Mouse (Mus musculus): ENCODE measurements around the gene Sumo1.

The Sumo1 gene

DNA sequence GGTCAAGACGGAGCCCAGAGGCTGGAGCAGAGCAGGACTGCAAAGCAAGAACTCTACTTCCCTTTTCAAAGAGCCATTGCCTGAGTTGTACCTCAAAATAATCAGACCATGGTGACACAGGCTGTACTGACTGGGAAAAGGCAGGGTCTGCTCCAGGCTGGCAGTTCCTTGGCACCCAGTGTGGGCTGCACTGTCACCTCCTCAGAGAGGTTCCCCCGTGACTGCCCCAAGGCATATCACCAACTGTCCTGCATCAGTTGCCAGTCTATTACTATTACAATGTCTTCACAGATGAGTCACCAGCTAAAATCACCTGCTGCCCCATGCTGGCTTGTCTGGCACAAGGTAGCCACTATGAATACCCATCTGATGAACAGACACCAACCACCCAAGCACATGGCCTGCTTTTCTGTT is 77.0 kb downstream of the Sumo1 start:
- DNase-seq (ENCODE audit: low spot score), result no peak

GRCm38 (mm10) chr1:59592876-59593275 is 77.8 kb downstream of the Sumo1 start:
- DNase-seq (ENCODE audit: low spot score), result no peak

GRCm38 (mm10) chr1:59592359-59592758 is 78.3 kb downstream of the Sumo1 start:
- DNase-seq (ENCODE audit: low spot score), result no peak

- DNase-seq (ENCODE audit: low spot score), result no peak
Observed at GRCm38 (mm10) chr1:59589271-59589670, 81.4 kb downstream of the Sumo1 start.

DNA sequence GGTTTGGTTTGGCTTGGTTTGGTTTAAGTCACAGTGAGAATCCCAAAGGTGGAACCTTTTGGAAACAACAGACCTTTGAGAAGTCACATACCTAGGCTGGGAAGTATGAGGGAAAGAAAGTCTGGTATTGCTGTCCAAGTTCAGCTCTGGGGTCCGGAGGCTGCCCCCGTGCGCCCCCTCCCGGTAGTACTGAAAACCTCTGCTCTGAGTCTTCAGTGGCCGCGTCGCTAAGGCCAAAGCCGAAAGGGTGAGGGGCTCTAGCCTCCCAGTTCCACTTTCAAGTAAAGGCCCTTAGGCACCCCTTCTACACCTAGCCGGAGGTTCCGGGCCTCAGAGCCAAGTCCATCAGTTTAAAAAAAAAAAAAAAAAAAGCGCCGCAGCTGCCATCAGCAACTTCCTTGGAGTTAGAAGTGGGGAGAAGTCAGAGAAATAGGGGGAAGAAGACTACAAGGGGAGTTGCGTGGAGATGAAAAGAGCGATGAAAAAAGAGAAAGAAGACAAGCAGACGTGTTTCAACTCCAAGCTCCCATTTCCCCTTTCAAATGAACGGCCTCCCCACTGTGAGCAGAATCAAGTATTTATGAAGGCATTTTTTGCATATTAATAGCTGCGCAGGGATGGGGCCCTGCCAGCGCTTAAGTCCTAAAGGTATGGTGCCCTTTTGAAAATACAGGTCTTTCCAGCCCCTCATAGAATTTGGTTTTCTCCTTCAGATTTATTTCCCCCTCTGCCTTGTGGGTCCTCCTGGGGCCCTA is 85.8 kb downstream of the Sumo1 start:
- peak; percentile 48 for DNase-seq (ENCODE audit: low spot score)

- no peak for DNase-seq (ENCODE audit: low spot score)
Observed at GRCm38 (mm10) chr1:59580880-59581279, 89.8 kb downstream of the Sumo1 start.

DNA sequence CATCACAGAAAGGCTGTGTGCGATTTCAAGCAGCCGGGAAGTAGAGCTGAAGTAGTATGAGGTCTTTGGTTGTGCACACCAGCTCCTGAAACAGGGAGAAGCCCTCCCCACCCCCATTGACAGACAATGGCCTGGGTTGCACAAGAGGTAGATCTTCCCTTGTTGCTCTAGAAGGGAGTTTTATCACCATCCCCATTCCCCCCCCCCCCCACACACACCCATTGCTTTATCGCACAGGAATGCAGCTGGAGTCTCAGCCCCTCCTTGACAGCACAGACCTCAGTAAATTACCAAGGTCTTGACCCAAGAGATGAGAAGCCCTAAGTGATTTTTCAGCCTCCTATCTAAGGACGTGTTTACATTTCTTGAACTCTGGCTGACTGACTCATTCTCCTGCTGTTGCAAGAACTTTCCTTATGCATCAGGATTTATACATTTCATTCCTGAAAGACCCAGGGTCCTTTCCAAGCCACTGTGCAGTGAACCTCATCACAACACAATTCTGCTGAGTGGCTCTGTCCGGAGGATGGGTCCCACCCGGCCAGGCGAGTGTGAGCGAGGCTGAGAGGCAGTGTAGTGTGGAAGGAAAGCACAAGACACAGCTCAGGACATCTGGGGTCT is 90.4 kb downstream of the Sumo1 start:
- no peak for DNase-seq (ENCODE audit: low spot score)

GRCm38 (mm10) chr1:59579327-59579726 is 91.3 kb downstream of the Sumo1 start:
- no peak for DNase-seq (ENCODE audit: low spot score)

GRCm38 (mm10) chr1:59578770-59579169 is 91.9 kb downstream of the Sumo1 start:
- DNase-seq (ENCODE audit: low spot score), result no peak

GRCm38 (mm10) chr1:59574262-59575187 is 96.1 kb downstream of the Sumo1 start:
- DNase-seq (ENCODE audit: low spot score), result no peak

- no peak for DNase-seq (ENCODE audit: low spot score)
Observed at GRCm38 (mm10) chr1:59573843-59574242, 96.8 kb downstream of the Sumo1 start.

DNA sequence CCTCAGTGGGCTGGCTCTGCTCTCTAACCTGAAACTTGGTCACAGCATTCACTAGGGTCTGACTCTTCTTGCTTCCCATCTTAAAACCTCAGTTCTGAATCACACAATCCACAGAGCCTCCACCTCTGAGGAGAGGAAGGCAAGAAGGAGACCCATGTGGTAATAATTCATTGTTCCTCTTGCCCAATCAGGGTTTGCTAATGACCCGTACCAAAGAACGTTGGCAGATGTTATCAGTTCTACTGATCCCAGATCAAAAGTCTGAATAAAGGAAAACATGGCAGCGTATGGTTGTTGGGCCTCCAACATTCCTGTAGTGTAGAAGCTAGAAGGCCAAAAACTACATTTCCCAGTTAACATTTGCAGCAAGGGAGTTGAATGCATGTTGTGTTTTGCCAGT is 99.1 kb downstream of the Sumo1 start:
- DNase-seq (ENCODE audit: low spot score), result no peak

DNA sequence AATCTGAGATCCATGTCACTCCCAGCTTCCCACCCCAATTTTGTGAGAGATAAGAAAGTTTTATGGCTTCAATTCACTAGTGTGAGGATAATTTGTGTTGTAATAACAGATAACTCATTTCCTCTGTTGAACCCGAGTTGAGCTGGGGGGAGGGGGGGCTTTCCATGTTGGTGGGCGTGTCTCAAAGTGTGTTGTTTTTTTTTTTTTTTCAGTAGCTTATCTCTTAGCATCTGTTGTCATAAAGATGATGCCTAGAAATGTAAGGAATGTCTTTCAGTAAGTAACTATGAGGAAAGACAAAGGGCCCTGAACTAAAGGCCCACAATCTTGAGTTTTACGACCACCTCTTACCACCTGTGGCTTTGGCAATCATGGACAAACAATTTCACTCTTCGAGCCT is 99.9 kb downstream of the Sumo1 start:
- no peak for DNase-seq (ENCODE audit: low spot score)

- DNase-seq (ENCODE audit: low spot score), result no peak
Observed at GRCm38 (mm10) chr1:59569301-59569700, 101.3 kb downstream of the Sumo1 start.

DNA sequence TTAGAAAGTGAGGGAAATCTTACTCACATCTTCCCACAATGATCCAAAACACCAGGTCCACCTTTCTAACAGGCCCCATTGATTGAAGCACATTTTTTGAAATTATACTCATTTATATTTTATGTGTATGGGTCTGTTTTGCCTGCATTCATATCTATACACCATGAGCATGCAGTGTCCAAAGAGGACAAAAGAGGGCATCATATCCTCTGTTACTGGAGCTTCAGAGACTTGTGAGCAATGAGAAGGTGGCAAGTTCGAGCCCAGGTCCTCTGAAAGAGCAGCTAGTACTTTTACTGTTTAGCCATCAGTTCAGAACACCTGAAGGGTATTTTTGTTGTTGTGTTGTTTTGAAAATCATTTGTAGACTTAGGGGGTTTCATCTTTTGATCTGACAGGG is 102.4 kb downstream of the Sumo1 start:
- DNase-seq (ENCODE audit: low spot score), result no peak

- DNase-seq (ENCODE audit: low spot score), result no peak
Observed at GRCm38 (mm10) chr1:59567521-59567920, 103.1 kb downstream of the Sumo1 start.

GRCm38 (mm10) chr1:59566926-59567325 is 103.7 kb downstream of the Sumo1 start:
- DNase-seq (ENCODE audit: low spot score), result no peak

- no peak for DNase-seq (ENCODE audit: low spot score)
Observed at GRCm38 (mm10) chr1:59566281-59566680, 104.4 kb downstream of the Sumo1 start.

DNA sequence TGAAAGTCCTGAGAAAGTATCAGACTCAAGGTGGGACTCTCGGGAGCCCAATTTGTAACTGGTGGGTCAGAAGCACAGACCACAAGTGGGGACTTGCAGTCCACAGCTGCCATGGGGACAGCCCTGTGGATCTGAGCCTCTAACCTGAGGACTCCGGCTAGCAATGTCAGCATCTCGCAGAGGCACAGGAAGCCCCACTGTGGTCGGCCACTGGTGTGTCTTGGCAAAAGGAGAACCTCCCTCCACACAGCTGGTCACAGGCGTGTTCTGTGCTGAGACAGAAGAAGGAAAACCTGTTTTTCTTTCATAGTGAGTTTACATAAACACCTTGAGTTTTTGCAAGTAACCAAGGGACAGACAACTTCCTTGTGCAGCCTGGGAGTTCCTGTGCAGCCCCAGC is 104.8 kb downstream of the Sumo1 start:
- no peak for DNase-seq (ENCODE audit: low spot score)

DNA sequence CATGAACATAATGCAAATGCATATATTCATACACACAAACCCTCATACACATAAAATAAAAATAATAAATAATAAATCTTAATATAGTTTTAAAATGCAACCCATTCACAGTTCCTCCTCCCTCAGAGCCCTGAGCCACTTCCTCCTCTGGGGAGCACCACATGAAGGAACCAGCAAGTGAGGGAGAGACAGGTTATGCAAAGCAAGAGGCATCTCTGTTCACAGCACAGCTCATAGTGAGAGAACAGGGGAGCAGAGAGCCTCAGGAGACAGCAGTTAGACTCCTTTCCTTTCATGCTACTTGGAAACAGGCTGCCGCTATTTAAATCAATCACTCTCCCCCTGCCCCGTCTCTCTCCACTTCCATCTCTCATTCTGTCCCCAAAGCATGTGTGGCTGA is 107.1 kb downstream of the Sumo1 start:
- DNase-seq (ENCODE audit: low spot score), result no peak

DNA sequence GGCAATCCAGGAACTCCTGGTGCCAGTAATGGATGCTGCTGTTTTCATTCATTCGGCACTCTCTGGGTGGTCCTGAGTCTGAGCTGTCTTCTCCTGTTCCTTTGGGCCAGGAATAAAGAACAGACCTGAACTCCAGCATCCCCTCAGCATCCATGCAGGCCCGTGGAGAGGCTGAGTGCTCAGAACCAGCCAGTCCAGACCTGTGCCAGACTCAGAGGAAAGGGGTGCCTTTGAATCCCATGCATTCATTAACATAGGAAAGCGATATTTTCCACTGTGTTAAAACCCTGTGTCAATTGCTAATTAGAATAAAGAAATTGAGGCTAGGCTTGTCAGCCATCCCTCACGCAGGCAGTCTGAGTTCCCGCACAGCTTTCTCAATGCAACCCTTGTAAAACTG is 116.9 kb downstream of the Sumo1 start:
- DNase-seq (ENCODE audit: low spot score), result no peak

DNA sequence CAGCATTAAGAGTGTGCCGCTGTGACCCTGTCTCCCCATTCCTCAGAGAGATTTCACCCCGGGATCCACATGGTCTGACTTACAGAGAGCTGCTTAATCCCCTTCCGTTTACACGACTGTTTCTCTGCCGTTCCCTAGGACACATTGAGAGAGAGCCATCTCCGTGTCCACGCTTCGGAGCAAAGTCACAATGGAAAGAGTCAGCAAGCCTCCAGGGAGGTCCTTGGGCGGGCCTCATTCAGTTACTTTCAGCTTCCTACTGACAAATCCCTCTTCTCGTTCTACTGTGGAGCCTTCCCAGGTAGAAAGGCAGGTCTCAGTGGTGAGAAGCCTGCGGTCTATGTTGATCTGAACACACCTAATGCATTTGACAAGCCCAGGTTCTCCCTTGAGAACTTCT is 119.6 kb downstream of the Sumo1 start:
- DNase-seq (ENCODE audit: low spot score), result no peak

GRCm38 (mm10) chr1:59550227-59550626 is 120.4 kb downstream of the Sumo1 start:
- DNase-seq (ENCODE audit: low spot score), result no peak

Data from ovary, postnatal 10 days (tissue).